Mouse (Mus musculus) neural tube, embryonic 11.5 days (tissue): Measurements from ENCODE around the gene Hsd17b2. TPM values are rescaled to one million over a fixed set of nuclear protein-coding genes. Genes with fewer than 3 reads are reported as not detected.

ENCODE experiments used
- ATAC-seq: fragments of 200-750 bp; cut with Nextera tagmentation; 2 replicates; pipeline ENCODE4 v1.8.0; 2017; ENCODE audit warnings: moderate number of reproducible peaks, mild to moderate bottlenecking, moderate TSS enrichment, moderate library complexity; ENCODE audit not compliant: insufficient read depth, low FRiP score, low TSS enrichment
- DNase-seq: peaks from one replicate; pipeline ENCODE4 v3.0.0-alpha.2; 2015; ENCODE audit warnings: low spot score
- H3K27ac ChIP-seq: fragments of 300-500 bp; sonication (generic); 2 replicates; pipeline ENCODE4 v1.5.1; 2014; ENCODE audit warnings: low read depth, mild to moderate bottlenecking, low read length
- H3K27me3 ChIP-seq: fragments of 300-500 bp; sonication (generic); 2 replicates; pipeline ENCODE4 v1.6.1; 2014; ENCODE audit warnings: mild to moderate bottlenecking, low read length, mixed read lengths; ENCODE audit not compliant: control insufficient read depth, insufficient read depth
- H3K36me3 ChIP-seq: fragments of 300-500 bp; sonication (generic); 2 replicates; pipeline ENCODE4 v1.6.1; 2014; ENCODE audit warnings: mild to moderate bottlenecking, low read length, moderate library complexity, mixed read lengths; ENCODE audit not compliant: control insufficient read depth, insufficient read depth
- H3K4me1 ChIP-seq: fragments of 300-500 bp; sonication (generic); 2 replicates; pipeline ENCODE4 v1.6.1; 2014; ENCODE audit warnings: low read length, mixed read lengths; ENCODE audit not compliant: control insufficient read depth, insufficient read depth
- H3K4me2 ChIP-seq: fragments of 300-500 bp; sonication (generic); 2 replicates; pipeline ENCODE4 v1.6.1; 2014; ENCODE audit warnings: low read depth, mild to moderate bottlenecking, moderate library complexity
- H3K4me3 ChIP-seq: fragments of 300-500 bp; sonication (generic); 2 replicates; pipeline ENCODE4 v1.5.1; 2014; ENCODE audit warnings: low read depth, low read length
- H3K9ac ChIP-seq: fragments of 300-500 bp; sonication (generic); 2 replicates; pipeline ENCODE4 v1.6.1; 2014; ENCODE audit warnings: mild to moderate bottlenecking, low read length
- H3K9me3 ChIP-seq: fragments of 300-500 bp; sonication (generic); 2 replicates; pipeline ENCODE4 v1.6.1; 2016; ENCODE audit warnings: low read length; ENCODE audit not compliant: control insufficient read depth
- WGBS: fragments of 180-500 bp; shearing (Covaris S2); extraction: QIAGEN DNeasy Blood & Tissue Kit; methylation state at CpG from one replicate; pipeline ENCODE4 v1.1.7; 2014; 5-methylcytosine and 5-hydroxymethylcytosine counted together
- polyA plus RNA-seq: library from polyadenylated mRNA; unstranded; fragments of >200 nt; fragmentation: Nextera tagmentation; extraction: Ambion mirVana; gene quantifications from 2 replicates; pipeline ENCODE4 v1.2.1, GENCODE M21; 2014

Gene Hsd17b2
- polyA plus RNA-seq, 1 experiment from 2014 or later = not detected

- H3K36me3 ChIP-seq = no peaks in the 10 kb centered on the region
- H3K27ac ChIP-seq = no peak overlapping the region
- ATAC-seq = no peak
- no peak overlapping the region for H3K4me3 ChIP-seq
- DNase-seq = no peak
- H3K9ac ChIP-seq = no peak overlapping the region
- H3K9me3 ChIP-seq = no peaks in the 10 kb centered on the region
- no peaks in the 10 kb centered on the region for H3K4me1 ChIP-seq
- WGBS = 82% methylated on average over 9 of the region's 9 CpGs
- no peaks in the 10 kb centered on the region for H3K27me3 ChIP-seq
- no peak overlapping the region for H3K4me2 ChIP-seq
Measured at GRCm38 (mm10) chr8:117676460-117676859, 25.2 kb upstream of the Hsd17b2 start.

DNA sequence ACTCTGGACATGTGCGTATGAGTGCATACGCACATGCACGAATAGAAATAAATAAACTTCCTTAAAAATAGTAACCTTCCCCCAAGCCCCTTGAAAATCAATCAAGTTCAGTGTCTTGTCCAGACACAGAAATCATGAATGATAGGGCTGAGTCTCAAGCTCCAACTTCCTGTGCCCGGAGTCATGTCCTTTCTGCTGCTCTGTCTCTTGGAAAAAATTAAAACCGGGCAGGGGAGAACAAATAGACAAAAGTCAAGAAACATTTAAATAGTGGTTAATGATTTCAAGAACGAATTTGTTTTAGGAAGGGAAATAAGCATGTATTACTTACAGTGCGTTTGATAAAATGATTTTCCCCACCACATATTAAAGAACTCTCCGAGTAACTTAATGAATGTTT is 24.7 kb upstream of the Hsd17b2 start:
- ATAC-seq = no peak
- no peak overlapping the region for H3K27ac ChIP-seq
- no peak for DNase-seq
- H3K9me3 ChIP-seq = no peaks in the 10 kb centered on the region
- H3K4me2 ChIP-seq = no peak overlapping the region
- no peaks in the 10 kb centered on the region for H3K27me3 ChIP-seq
- H3K4me3 ChIP-seq = no peak overlapping the region
- WGBS = 86% methylated on average over 8 of the region's 8 CpGs
- no peaks in the 10 kb centered on the region for H3K4me1 ChIP-seq
- H3K36me3 ChIP-seq = no peaks in the 10 kb centered on the region
- H3K9ac ChIP-seq = no peak overlapping the region

DNA sequence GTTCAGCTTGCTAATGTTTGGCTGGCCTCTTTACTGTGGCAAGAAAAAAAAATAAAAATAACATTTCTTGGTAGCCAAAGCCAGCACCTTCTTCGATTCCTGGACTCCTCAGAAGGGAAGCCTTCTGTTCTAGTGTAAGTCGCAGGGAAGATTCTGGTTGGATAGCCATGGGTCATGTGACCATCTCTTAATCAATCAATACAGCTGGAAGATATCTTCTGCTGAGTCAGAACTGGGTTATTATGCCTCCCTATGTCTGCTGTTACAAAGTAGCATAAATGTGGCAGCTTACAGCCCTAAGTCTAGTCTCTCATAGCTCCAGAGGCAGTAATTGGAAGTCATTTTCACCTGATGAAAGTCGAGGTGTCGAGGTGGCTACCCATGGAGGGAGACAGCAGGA is 23.1 kb upstream of the Hsd17b2 start:
- no peak overlapping the region for H3K4me3 ChIP-seq
- H3K4me2 ChIP-seq = no peak overlapping the region
- no peaks in the 10 kb centered on the region for H3K4me1 ChIP-seq
- ATAC-seq (no peak), DNase-seq (no peak)
- no peak overlapping the region for H3K9ac ChIP-seq
- H3K27me3 ChIP-seq = no peaks in the 10 kb centered on the region
- no peak overlapping the region for H3K27ac ChIP-seq
- no peaks in the 10 kb centered on the region for H3K9me3 ChIP-seq
- no peaks in the 10 kb centered on the region for H3K36me3 ChIP-seq
- WGBS = 83% methylated on average over 4 of the region's 4 CpGs

DNA sequence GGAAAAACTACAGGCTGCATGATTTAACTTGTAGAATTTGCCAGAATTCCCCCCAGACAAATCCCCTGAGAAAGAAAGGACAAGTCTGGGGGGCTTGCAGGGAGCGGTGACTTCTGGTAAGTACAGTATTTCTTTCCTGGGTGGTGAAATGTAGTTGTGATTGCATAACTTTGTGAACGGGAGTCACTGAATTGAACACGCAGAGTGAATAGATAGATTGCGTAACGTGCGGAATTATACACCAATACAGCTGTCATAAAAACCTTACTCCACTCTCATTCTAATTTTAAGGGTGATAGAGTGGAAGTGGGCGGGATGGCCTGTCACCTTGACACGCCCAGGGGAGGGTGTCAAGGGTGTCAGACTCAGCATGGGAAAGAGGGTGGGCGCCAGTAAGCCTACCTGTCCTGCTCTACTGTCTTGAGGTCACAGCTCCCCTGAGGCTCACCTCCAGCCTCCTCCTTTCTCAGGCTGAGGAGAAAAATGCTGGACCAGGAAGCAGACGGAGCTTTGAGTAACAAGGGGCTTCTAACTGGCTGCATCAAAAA is 17.7 kb upstream of the Hsd17b2 start:
- no peak for DNase-seq
- WGBS = 58% methylated on average over 10 of the region's 10 CpGs
- ATAC-seq = no peak
- H3K9ac ChIP-seq = no peak overlapping the region
- no peaks in the 10 kb centered on the region for H3K27me3 ChIP-seq
- H3K4me2 ChIP-seq = no peak overlapping the region
- no peaks in the 10 kb centered on the region for H3K9me3 ChIP-seq
- no peaks in the 10 kb centered on the region for H3K4me1 ChIP-seq
- no peaks in the 10 kb centered on the region for H3K36me3 ChIP-seq
- H3K27ac ChIP-seq = no peak overlapping the region
- no peak overlapping the region for H3K4me3 ChIP-seq

DNA sequence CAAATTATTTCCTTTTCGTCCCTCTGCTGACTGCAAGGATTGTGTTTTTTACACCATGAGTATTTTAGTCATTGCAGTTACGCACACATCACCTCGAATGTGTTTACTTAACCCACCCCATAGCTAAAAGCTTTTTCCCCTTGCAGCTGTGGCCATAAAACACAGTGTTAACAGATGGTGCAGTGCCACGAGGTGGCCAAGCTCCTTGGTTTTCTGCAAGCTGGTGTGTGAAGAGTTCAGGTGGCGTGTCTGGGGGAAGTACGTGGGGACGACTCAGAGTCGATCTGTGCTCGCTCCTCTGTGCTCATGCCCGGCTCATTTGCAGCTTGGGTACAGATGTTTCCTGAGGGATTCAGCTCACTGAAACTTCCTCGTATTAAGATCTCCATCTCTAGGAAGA is 17.2 kb upstream of the Hsd17b2 start:
- 38% methylated on average over 11 of the region's 11 CpGs for WGBS
- H3K27me3 ChIP-seq = no peaks in the 10 kb centered on the region
- no peaks in the 10 kb centered on the region for H3K36me3 ChIP-seq
- H3K4me2 ChIP-seq = no peak overlapping the region
- DNase-seq (no peak), ATAC-seq (no peak)
- no peaks in the 10 kb centered on the region for H3K9me3 ChIP-seq
- no peak overlapping the region for H3K9ac ChIP-seq
- H3K4me1 ChIP-seq = no peaks in the 10 kb centered on the region
- no peak overlapping the region for H3K27ac ChIP-seq
- no peak overlapping the region for H3K4me3 ChIP-seq

- no peak overlapping the region for H3K4me2 ChIP-seq
- no peaks in the 10 kb centered on the region for H3K9me3 ChIP-seq
- no peak overlapping the region for H3K27ac ChIP-seq
- no peak for DNase-seq
- no peak for ATAC-seq
- no peaks in the 10 kb centered on the region for H3K4me1 ChIP-seq
- H3K36me3 ChIP-seq = no peaks in the 10 kb centered on the region
- 80% methylated on average over 7 of the region's 7 CpGs for WGBS
- no peaks in the 10 kb centered on the region for H3K27me3 ChIP-seq
- no peak overlapping the region for H3K4me3 ChIP-seq
- H3K9ac ChIP-seq = no peak overlapping the region
Measured at GRCm38 (mm10) chr8:117687890-117688289, 13.8 kb upstream of the Hsd17b2 start.

DNA sequence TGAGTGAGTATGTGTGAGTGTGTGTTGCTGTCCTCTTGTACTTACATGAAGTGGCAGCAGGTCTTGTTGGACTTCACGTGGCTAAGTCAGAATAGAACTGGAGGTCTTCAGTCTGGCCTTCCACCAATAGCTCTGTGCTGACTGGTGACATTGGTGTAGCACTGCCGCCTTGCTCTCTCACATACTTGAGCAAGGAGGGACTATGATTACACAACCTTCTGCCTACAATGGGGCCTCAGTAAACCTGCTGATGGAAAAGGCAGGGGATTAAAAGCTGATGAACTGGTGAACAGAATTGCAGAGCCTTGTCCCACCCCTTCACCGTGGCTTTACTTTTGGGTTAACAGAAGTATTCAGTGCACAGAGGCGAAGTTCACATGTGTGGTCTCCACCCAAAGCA is 9.6 kb upstream of the Hsd17b2 start:
- Histone ChIP-seq H3K4me3 (no peak overlapping the region), H3K9ac (no peak overlapping the region), H3K27ac (no peak overlapping the region), H3K9me3 (no peaks in the 10 kb centered on the region), H3K4me1 (no peaks in the 10 kb centered on the region), H3K27me3 (no peaks in the 10 kb centered on the region), H3K36me3 (no peaks in the 10 kb centered on the region), H3K4me2 (no peak overlapping the region)
- ATAC-seq (no peak), DNase-seq (no peak)
- WGBS = 87% methylated on average over 4 of the region's 4 CpGs

GRCm38 (mm10) chr8:117695636-117696035 is 6.1 kb upstream of the Hsd17b2 start:
- no peaks in the 10 kb centered on the region for H3K4me1 ChIP-seq
- H3K4me3 ChIP-seq = no peak overlapping the region
- H3K9me3 ChIP-seq = no peaks in the 10 kb centered on the region
- H3K27me3 ChIP-seq = no peaks in the 10 kb centered on the region
- no peaks in the 10 kb centered on the region for H3K36me3 ChIP-seq
- WGBS = 85% methylated on average over 1 of the region's 1 CpGs
- DNase-seq = no peak
- no peak overlapping the region for H3K4me2 ChIP-seq
- no peak overlapping the region for H3K9ac ChIP-seq
- ATAC-seq = no peak
- H3K27ac ChIP-seq = no peak overlapping the region

GRCm38 (mm10) chr8:117697248-117697647 is 4.5 kb upstream of the Hsd17b2 start:
- Histone ChIP-seq H3K9ac (no peak overlapping the region), H3K27me3 (no peaks in the 10 kb centered on the region), H3K36me3 (no peaks in the 10 kb centered on the region), H3K4me3 (no peak overlapping the region), H3K4me2 (no peak overlapping the region), H3K4me1 (no peaks in the 10 kb centered on the region), H3K27ac (no peak overlapping the region), H3K9me3 (no peaks in the 10 kb centered on the region)
- no peak for DNase-seq
- 62% methylated on average over 5 of the region's 5 CpGs for WGBS
- ATAC-seq = no peak
